Mouse (Mus musculus) CH12.LX (cell line): Measurements from ENCODE around the gene Minos1.

ENCODE experiments used
- CTCF ChIP-seq, 2 experiments: IDR thresholded peaks in 1 of 2; conservative IDR thresholded peaks in 1 of 2; 2 replicates each; pipeline ENCODE4 v1.5.1; 2011 to 2012; ENCODE audit warnings: low read depth in 2 of 2, low read length in 2 of 2, improper control_type of control experiment in 1 of 2, inconsistent platforms in 1 of 2, mild to moderate bottlenecking in 1 of 2, moderate library complexity in 1 of 2
- EP300 ChIP-seq: IDR thresholded peaks from 2 replicates; pipeline ENCODE4 v1.6.1; 2011; ENCODE audit warnings: low read length, improper control_type of control experiment
- ETS1 ChIP-seq: conservative IDR thresholded peaks from 2 replicates; pipeline ENCODE4 v1.6.1; 2012; ENCODE audit warnings: low read depth, mild to moderate bottlenecking, inconsistent platforms, low read length, improper control_type of control experiment, moderate library complexity
- KAT2A ChIP-seq: IDR thresholded peaks from 2 replicates; pipeline ENCODE4 v1.6.1; 2012; ENCODE audit warnings: low read length, improper control_type of control experiment, inconsistent platforms; ENCODE audit not compliant: insufficient replicate concordance
- MAX ChIP-seq: IDR thresholded peaks from 2 replicates; pipeline ENCODE4 v1.6.1; 2011; ENCODE audit warnings: low read length, improper control_type of control experiment
- MEF2A ChIP-seq: IDR thresholded peaks from 2 replicates; pipeline ENCODE4 v1.6.1; 2014; ENCODE audit warnings: low read depth, mild to moderate bottlenecking, inconsistent platforms, low read length, improper control_type of control experiment, borderline replicate concordance
- POLR2AphosphoS2 ChIP-seq: IDR thresholded peaks from 2 replicates; pipeline ENCODE4 v1.6.1; 2011; ENCODE audit warnings: low read depth, low read length, improper control_type of control experiment
- SMC3 ChIP-seq: IDR thresholded peaks from 2 replicates; pipeline ENCODE4 v1.6.1; 2011; ENCODE audit warnings: low read depth, low read length, improper control_type of control experiment
- UBTF ChIP-seq: IDR thresholded peaks from 2 replicates; pipeline ENCODE4 v1.6.1; 2012; ENCODE audit warnings: low read depth, mild to moderate bottlenecking, inconsistent platforms, low read length, improper control_type of control experiment, moderate library complexity

- no peak for TF ChIP-seq ETS1
- TF ChIP-seq KAT2A, result no peak
- no peak for TF ChIP-seq POLR2AphosphoS2
- no peak for TF ChIP-seq MAX
- TF ChIP-seq UBTF, result no peak
- TF ChIP-seq EP300, result no peak
- no peak for TF ChIP-seq CTCF (conservative IDR thresholded peaks at IDR 0.05 in 1 of 2, IDR thresholded peaks at IDR 0.05 in 1 of 2; ENCODE audit: low read depth in 2 of 2, low read length in 2 of 2)
- no peak for TF ChIP-seq SMC3
- no peak for TF ChIP-seq MEF2A
Observed at GRCm38 (mm10) chr4:139081270-139081931, 49.5 kb downstream of the Minos1 start.
